Mouse (Mus musculus): ENCODE results near the gene Kdm2b.

Gene Kdm2b

GRCm38 (mm10) chr5:122850319-122851002 is 139.2 kb downstream of the Kdm2b start:
- in situ Hi-C loops (cut with MboI): no loop called here

GRCm38 (mm10) chr5:122849521-122850318 is 139.9 kb downstream of the Kdm2b start, which contains the start of gene Rnf34:
Gene Rnf34 (plus strand): TSS chr5:122850048.
- in situ Hi-C loops (cut with MboI): no loop called here

- in situ Hi-C loops (cut with MboI): no loop called here
Observed at GRCm38 (mm10) chr5:122843799-122844198, 145.8 kb downstream of the Kdm2b start.

GRCm38 (mm10) chr5:122841126-122841525 is 148.5 kb downstream of the Kdm2b start:
- in situ Hi-C loops (cut with MboI): no loop called here

- in situ Hi-C loops (cut with MboI): no loop called here
Observed at GRCm38 (mm10) chr5:122832996-122833395, 156.6 kb downstream of the Kdm2b start.

- in situ Hi-C loops (cut with MboI): no loop called here
Observed at GRCm38 (mm10) chr5:122832536-122832935, 157.1 kb downstream of the Kdm2b start.

- in situ Hi-C loops (cut with MboI): no loop called here
Observed at GRCm38 (mm10) chr5:122825099-122825498, 164.5 kb downstream of the Kdm2b start.

GRCm38 (mm10) chr5:122824450-122824849 is 165.2 kb downstream of the Kdm2b start:
- in situ Hi-C loops (cut with MboI): no loop called here

- in situ Hi-C loops (cut with MboI): no loop called here
Observed at GRCm38 (mm10) chr5:122823976-122824375, 165.6 kb downstream of the Kdm2b start.

GRCm38 (mm10) chr5:122822441-122822840 is 167.2 kb downstream of the Kdm2b start:
- in situ Hi-C loops (cut with MboI): no loop called here

- in situ Hi-C loops (cut with MboI): no loop called here
Observed at GRCm38 (mm10) chr5:122821524-122821885, 168.1 kb downstream of the Kdm2b start.

GRCm38 (mm10) chr5:122820777-122821523 is 168.7 kb downstream of the Kdm2b start, which contains the start of gene Anapc5:
Gene Anapc5 (minus strand): TSS chr5:122821339.
- in situ Hi-C loops (cut with MboI): no loop called here
